9 mouse cellular contexts compared by ENCODE assay signal in the genomic region with DNA sequence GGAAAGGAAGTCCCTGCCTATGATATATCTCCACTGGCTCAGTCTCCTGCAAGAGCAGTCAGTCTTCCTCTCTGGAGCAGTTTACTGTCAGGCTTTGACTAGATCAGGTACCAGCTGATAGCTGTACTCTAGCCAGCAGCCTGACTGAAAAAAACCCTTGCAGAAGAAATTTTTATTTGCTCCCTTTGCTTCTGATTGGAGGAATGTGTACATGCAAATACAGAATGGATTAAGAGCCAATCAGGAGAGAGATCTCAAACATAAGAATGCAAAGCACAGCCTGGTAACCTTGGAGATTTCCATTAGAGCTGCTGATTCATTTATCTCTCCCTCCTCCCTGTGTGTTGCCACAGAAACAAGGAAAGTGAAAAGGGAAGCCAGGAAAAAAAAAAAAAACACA.
DNase-seq lines count a peak whose midpoint lies in the region; ATAC-seq and TF ChIP-seq lines count a peak whose summit lies in the region.
"Had no signal": no experiment of that assay in that cellular context is flagged by ENCODE, and none has a peak within 500 bp of the region (broad histone marks: within the 10 kb centered on the region; RNA-seq: fewer than 3 reads in every experiment).

No protein-coding gene starts in this region.

- H3K27ac ChIP-seq in kidney, postnatal 0 days: no peak overlapping the region
- peak overlapping the region; percentile 67; the same call in 1 of the 2 replicates for H3K27ac ChIP-seq in hindbrain, embryonic 16.5 days (ENCODE audit: low read depth, low read length)
- H3K27ac ChIP-seq in midbrain, embryonic 14.5 days (replicated peaks; ENCODE audit: low read depth, low read length): peak overlapping the region; percentile 73
- no peak overlapping the region for H3K27ac ChIP-seq in heart, embryonic 10.5 days
- H3K27ac ChIP-seq in heart, embryonic 11.5 days (ENCODE audit: low read depth, low read length): no peak overlapping the region

- H3K36me3 ChIP-seq in kidney, postnatal 0 days (ENCODE audit: insufficient read depth, low read length): no peaks in the 10 kb centered on the region
- no peaks in the 10 kb centered on the region for H3K36me3 ChIP-seq in hindbrain, embryonic 16.5 days (ENCODE audit: control insufficient read depth, insufficient read depth, low read length)
- no peaks in the 10 kb centered on the region for H3K36me3 ChIP-seq in midbrain, embryonic 14.5 days (ENCODE audit: control insufficient read depth, insufficient read depth, low read length)
- H3K36me3 ChIP-seq in heart, embryonic 10.5 days: no peaks in the 10 kb centered on the region
- H3K36me3 ChIP-seq in heart, embryonic 11.5 days (ENCODE audit: control insufficient read depth, insufficient read depth, low read length): no peaks in the 10 kb centered on the region
- H3K36me3 ChIP-seq: G1E had no signal

- H3K4me3 ChIP-seq in kidney, postnatal 0 days (replicated peaks; ENCODE audit: low read depth, low read length): no peak overlapping the region
- no peak overlapping the region for H3K4me3 ChIP-seq in hindbrain, embryonic 16.5 days (ENCODE audit: low read length)
- no peak overlapping the region for H3K4me3 ChIP-seq in midbrain, embryonic 14.5 days (replicated peaks; ENCODE audit: low read depth, low read length)
- no peak overlapping the region for H3K4me3 ChIP-seq in heart, embryonic 10.5 days
- no peak overlapping the region for H3K4me3 ChIP-seq in heart, embryonic 11.5 days (ENCODE audit: low read depth, low read length)

- no peaks in the 10 kb centered on the region for H3K4me1 ChIP-seq in kidney, postnatal 0 days (replicated peaks; ENCODE audit: insufficient read depth, low read length)
- H3K4me1 ChIP-seq in hindbrain, embryonic 16.5 days (ENCODE audit: control insufficient read depth, insufficient read depth, low read depth, low read length): no peaks in the 10 kb centered on the region
- H3K4me1 ChIP-seq in midbrain, embryonic 14.5 days (ENCODE audit: control insufficient read depth, insufficient read depth, low read length): no peaks in the 10 kb centered on the region
- no peaks in the 10 kb centered on the region for H3K4me1 ChIP-seq in heart, embryonic 10.5 days
- no peaks in the 10 kb centered on the region for H3K4me1 ChIP-seq in heart, embryonic 11.5 days (ENCODE audit: control insufficient read depth, insufficient read depth, low read length)

- no peak overlapping the region for H3K4me2 ChIP-seq in kidney, postnatal 0 days (ENCODE audit: low read length)
- H3K4me2 ChIP-seq in hindbrain, embryonic 16.5 days (ENCODE audit: low read length): no peak overlapping the region
- peak overlapping the region; percentile 30; the same call in 1 of the 2 replicates for H3K4me2 ChIP-seq in midbrain, embryonic 14.5 days (ENCODE audit: low read length)
- no peak overlapping the region for H3K4me2 ChIP-seq in heart, embryonic 11.5 days

- ATAC-seq in kidney, postnatal 0 days (replicated peaks; ENCODE audit: low FRiP score, low read depth): peak; percentile 54; the same call in 1 of the 2 replicates
- ATAC-seq in hindbrain, embryonic 16.5 days: peak; percentile 99
- ATAC-seq in midbrain, embryonic 14.5 days (ENCODE audit: low FRiP score, low TSS enrichment): peak; percentile 91
- ATAC-seq in heart, embryonic 11.5 days (replicated peaks; ENCODE audit: insufficient number of reproducible peaks, low FRiP score, low TSS enrichment): no peak; the same call in 1 of the 2 replicates

- H3K9me3 ChIP-seq in kidney, postnatal 0 days (replicated peaks; ENCODE audit: low read length): no peaks in the 10 kb centered on the region
- H3K9me3 ChIP-seq in hindbrain, embryonic 16.5 days (ENCODE audit: control insufficient read depth, low read length): no peaks in the 10 kb centered on the region
- H3K9me3 ChIP-seq in midbrain, embryonic 14.5 days (ENCODE audit: control insufficient read depth, low read length): peaks cover 4% of the 10 kb centered on the region; the same call in 1 of the 2 replicates
- no peaks in the 10 kb centered on the region; the same call in 1 of the 2 replicates for H3K9me3 ChIP-seq in heart, embryonic 10.5 days
- H3K9me3 ChIP-seq in heart, embryonic 11.5 days (replicated peaks; ENCODE audit: control insufficient read depth, low read length): no peaks in the 10 kb centered on the region

- no peak for TF ChIP-seq CTCF in kidney, postnatal 0 days (IDR thresholded peaks at IDR 0.05; ENCODE audit: low read depth)

- no peaks in the 10 kb centered on the region for H3K27me3 ChIP-seq in kidney, postnatal 0 days (ENCODE audit: insufficient read depth, low read length)
- no peaks in the 10 kb centered on the region for H3K27me3 ChIP-seq in hindbrain, embryonic 16.5 days (replicated peaks; ENCODE audit: control insufficient read depth, insufficient read depth, low read length)
- H3K27me3 ChIP-seq in midbrain, embryonic 14.5 days (ENCODE audit: control insufficient read depth, insufficient read depth, low read length): no peaks in the 10 kb centered on the region
- H3K27me3 ChIP-seq in heart, embryonic 10.5 days (ENCODE audit: insufficient read depth, poor library complexity, severe bottlenecking): no peaks in the 10 kb centered on the region
- H3K27me3 ChIP-seq in heart, embryonic 11.5 days (ENCODE audit: control insufficient read depth, insufficient read depth, low read length): no peaks in the 10 kb centered on the region

- DNase-seq in kidney, postnatal 0 days (ENCODE audit: low spot score): peak; percentile 42
- no peak for DNase-seq in kidney, adult 11 months
- peak; percentile 11 to 36 for DNase-seq in cerebellum, postnatal 25 days
- peak; percentile 78 for DNase-seq in midbrain, embryonic 14.5 days
- DNase-seq in urinary bladder, postnatal 36 days (ENCODE audit: low spot score in 2 of 2): no peak
- no peak for DNase-seq in heart, embryonic 10.5 days (ENCODE audit: low spot score)

- no peak overlapping the region for H3K9ac ChIP-seq in kidney, postnatal 0 days (ENCODE audit: low read depth, low read length)
- no peak overlapping the region for H3K9ac ChIP-seq in hindbrain, embryonic 16.5 days (ENCODE audit: low read depth, low read length)
- no peak overlapping the region for H3K9ac ChIP-seq in midbrain, embryonic 14.5 days (replicated peaks; ENCODE audit: low read length)
- no peak overlapping the region for H3K9ac ChIP-seq in heart, embryonic 11.5 days (ENCODE audit: low read depth, low read length)

Comparison
In these comparisons a context has a peak if more than half of its experiments do, and no peak if none do; other contexts are left out.
1. DNase-seq: peak in kidney, postnatal 0 days (single experiment), cerebellum, postnatal 25 days (2 of 2) and midbrain, embryonic 14.5 days (single experiment); none in kidney, adult 11 months (single experiment), urinary bladder, postnatal 36 days (0 of 2) and heart, embryonic 10.5 days (single experiment).
2. H3K27ac ChIP-seq: peak in hindbrain, embryonic 16.5 days (single experiment) and midbrain, embryonic 14.5 days (single experiment); none in kidney, postnatal 0 days (single experiment), heart, embryonic 10.5 days (single experiment) and heart, embryonic 11.5 days (single experiment).